Mouse (Mus musculus) 416B (cell line): ENCODE measurements around the gene Vps16.
A peak's percentile ranks its signal among the peaks of the same experiment; 100 is the strongest.

Experiments
- DNase-seq: peaks from one replicate; pipeline ENCODE4 v3.0.0; 2011; ENCODE audit warnings: low read depth

The Vps16 gene

DNA sequence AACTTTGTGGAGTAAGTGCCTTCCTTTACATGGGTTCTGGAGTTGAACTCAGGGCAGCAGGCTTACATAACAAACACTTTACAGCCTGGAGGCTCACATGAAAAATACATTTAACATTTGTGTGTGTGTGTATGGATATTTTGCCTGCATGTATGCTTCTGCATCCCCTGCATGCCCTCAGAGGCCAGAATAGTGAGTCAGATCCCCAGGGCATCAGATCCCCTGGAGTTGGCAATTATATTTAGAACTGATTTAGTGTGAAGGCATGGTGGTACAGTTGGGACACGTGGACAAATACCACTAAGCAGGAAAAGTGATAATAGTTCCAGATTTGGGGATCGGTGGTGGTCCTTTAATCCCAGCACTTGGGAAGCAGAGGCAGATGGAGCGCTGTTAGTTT, 35.4 kb downstream of the Vps16 start:
- no peak for DNase-seq

DNA sequence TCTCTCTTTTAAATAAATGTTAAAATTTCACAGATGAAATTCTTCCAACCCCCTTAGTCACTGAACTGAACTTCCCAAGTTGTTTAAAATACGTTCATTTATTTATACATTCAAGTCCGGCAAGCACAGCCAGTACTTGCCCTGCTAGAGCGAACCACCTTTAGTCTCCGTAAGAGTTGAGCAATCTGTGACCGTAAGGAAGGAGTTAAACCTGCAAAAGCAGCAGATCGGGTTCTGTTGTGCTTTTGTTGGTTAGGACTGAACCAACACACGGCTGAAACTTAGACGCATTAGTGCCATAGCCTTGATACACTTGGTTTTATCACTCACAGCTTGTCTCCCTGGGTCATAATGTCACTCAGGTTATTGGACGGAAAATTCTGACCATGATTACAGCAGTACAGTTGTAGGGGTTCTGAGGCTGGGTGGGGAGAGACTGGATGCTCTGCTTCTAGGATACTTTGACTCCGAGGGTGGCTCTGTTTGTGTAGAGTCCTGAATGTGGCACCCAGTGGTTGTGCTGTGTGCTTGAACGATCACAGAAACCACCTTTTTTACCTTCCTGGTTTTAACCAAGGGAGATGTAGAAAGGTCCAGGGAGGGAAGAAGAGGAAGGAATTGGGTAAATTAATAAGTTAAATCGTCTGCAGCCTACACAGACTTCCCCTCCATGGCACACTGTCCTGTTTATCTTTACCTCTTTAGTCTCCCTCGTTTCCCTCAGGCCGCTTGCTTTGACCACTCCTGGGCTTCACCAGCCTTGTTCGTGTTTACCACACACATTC, 37.3 kb downstream of the Vps16 start:
- DNase-seq, result no peak

- DNase-seq, result no peak
Measured at GRCm38 (mm10) chr2:130466438-130466837, 42.3 kb downstream of the Vps16 start.

DNA sequence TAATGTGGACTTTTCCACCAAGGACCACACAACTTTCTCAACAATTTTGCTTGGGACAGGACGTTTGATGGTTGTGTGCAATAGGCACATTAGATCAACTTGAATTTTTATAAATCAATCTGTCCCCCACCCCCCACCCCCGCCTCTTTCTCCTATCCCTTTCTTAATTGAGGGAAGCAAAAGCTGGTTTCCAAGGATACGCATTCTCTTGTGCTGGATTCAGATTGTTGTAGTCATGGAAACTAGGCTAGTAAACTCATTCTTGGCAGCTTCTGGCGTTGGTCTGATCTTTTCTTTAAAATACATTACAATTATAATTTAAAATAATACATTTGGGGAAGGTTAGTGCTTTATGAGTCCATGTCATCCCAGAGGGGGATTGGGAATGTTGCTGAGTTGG, 45.2 kb downstream of the Vps16 start:
- no peak for DNase-seq

DNA sequence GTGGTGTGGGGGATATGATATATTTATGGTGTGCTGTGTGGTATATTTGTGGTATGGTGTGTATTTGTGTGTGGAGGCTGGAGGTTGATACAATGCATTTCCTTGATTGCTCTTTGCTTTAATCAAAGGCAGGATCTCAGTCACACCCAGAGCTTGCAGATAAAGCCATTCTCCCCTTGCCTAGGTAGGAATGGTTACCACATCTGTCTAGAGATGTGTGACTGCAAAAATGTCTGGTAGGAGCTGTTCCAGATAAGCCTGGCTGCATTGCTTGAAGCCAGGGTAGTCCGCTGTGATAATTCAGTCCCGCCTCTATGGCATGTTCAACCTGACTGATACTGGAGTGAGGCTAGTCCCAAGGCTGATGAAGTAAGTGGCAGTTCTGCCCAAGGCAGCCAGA, 45.8 kb downstream of the Vps16 start:
- peak; percentile 42 for DNase-seq

DNA sequence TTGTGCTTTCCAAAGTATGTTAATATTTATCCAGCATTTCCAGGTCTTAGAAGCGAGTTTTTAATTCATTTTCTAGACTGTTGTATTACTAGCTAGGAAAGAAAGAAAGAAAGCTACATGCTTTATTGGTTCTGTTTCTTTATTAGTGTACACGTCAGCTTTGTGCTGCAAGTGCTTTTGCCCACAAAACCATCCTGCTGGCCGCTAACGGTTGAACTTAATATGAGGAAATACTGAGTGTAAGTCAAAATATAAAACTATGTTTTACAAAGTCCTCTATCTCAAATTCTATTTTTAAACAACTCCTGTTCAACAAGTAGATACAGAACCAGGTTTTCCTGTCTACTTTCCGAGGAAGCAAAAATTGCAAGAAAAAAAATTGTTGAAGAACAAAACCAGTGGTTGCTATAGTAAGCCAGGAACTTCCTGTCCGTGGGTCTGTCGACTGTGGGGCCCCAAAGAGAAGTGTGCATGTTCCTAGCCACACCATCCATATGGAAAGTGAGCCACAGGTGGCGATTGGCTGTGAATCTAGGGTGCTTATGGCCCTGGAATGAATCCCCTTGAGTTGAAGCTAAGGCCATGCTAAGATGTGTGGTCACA, 48.9 kb downstream of the Vps16 start:
- peak; percentile 91 for DNase-seq

- no peak for DNase-seq
Measured at GRCm38 (mm10) chr2:130475764-130476163, 51.6 kb downstream of the Vps16 start.

DNA sequence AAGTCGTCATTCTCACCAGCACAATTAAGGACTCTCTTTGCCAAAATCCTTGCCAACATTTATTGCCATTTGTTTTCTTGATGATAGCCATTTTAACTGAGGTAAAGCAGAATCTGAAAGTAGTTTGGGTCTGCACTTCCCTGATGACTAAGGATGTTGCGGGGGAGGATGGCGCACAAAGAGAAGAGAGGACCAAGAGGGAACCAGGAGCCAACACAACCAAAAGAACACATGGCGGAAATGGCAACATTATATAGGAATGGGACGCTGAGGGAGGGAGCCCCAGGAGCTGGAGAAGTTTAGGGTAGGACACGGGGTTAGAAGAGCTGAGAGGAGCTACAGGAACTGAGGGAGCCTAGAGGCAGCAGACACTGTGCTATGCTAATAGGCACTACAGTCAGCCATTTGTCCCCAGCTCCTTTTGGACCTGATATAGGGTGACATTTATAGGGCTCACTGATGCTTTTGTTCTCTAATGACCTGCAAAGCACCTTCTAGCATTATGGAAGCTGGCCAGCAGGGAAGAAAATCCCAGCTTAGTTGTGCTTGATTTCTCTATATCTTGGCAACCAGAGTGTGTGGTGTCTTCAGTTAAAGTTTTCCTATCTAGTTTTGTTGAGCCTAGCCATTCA, 52.6 kb downstream of the Vps16 start:
- no peak for DNase-seq

GRCm38 (mm10) chr2:130482177-130482576, 58.0 kb downstream of the Vps16 start:
- DNase-seq, result no peak

- no peak for DNase-seq
Measured at GRCm38 (mm10) chr2:130482700-130483099, 58.6 kb downstream of the Vps16 start.

DNA sequence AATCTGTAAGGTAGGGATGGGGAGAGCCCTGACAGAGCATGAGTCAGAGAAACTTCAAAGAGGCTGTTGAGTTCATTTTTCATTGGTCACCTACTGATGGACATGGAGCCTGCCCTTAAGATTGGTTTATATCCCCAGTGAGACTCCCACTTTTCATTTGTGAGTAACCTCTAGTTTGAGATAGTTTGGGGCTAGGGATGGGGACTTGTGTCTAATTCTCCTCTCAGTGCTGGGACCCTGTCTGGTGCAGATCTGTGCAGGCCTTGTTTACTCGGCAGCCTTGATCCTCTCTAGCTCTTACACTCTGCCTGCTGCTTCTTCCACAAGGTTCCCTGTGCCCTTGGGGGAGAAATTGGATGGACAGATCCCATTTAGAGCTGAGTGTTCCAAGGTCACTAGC, 60.1 kb downstream of the Vps16 start:
- DNase-seq, result no peak

GRCm38 (mm10) chr2:130488002-130488401, 63.9 kb downstream of the Vps16 start:
- no peak for DNase-seq

GRCm38 (mm10) chr2:130488600-130488999, 64.5 kb downstream of the Vps16 start:
- peak; percentile 96 for DNase-seq

GRCm38 (mm10) chr2:130491162-130491561, 67.0 kb downstream of the Vps16 start:
- no peak for DNase-seq

DNA sequence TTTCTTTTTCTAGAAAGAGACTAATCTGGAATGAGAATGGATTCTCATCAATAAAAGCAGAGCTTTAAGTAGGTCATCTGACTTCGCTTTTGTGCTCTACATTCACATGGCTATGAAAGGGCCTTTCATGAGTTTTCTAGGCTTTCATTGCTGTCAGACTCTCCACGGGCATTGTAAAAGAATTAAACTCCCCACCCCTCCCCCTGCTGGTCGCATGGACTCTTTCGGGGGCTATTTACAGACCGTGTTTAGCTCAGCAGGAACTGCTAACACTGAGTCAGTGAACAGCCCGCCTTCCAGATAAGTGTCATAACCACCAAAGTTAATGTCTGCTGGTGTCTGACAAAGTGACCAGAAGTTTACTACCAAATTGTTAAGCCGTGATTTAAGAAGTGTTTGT, 67.4 kb downstream of the Vps16 start:
- peak; percentile 78 for DNase-seq
